Mouse (Mus musculus) liver, adult 2 months (tissue): Measurements from ENCODE around the gene Rint1. TPM values are rescaled to one million over a fixed set of nuclear protein-coding genes. Genes with fewer than 3 reads are reported as not detected.

Experiments used
- DNase-seq: peaks from one replicate; pipeline ENCODE4 v3.0.0-alpha.2; 2011; ENCODE audit warnings: low read depth, low spot score; ENCODE audit errors: extremely low read depth
- H3K27ac ChIP-seq: fragments of 200-500 bp; replicated peaks from 2 replicates; pipeline ENCODE4 v1.5.1; 2012; ENCODE audit warnings: low read depth, mild to moderate bottlenecking, control low read depth, inconsistent platforms, low read length; ENCODE audit not compliant: insufficient read depth
- H3K27me3 ChIP-seq: fragments of 200-500 bp; 2 replicates; pipeline ENCODE4 v1.6.1; 2012; ENCODE audit warnings: mild to moderate bottlenecking, moderate library complexity, low read length, inconsistent platforms; ENCODE audit not compliant: control insufficient read depth, insufficient read depth
- H3K36me3 ChIP-seq: fragments of 200-500 bp; 2 replicates; pipeline ENCODE4 v1.6.1; 2012; ENCODE audit warnings: low read length, inconsistent platforms; ENCODE audit not compliant: control insufficient read depth, insufficient read depth
- H3K4me1 ChIP-seq: fragments of 200-500 bp; 2 replicates; pipeline ENCODE4 v1.6.1; 2011; ENCODE audit warnings: low read length; ENCODE audit not compliant: control insufficient read depth, insufficient read depth
- H3K4me3 ChIP-seq: fragments of 200-500 bp; 2 replicates; pipeline ENCODE4 v1.5.1; 2011; ENCODE audit warnings: low read depth, mild to moderate bottlenecking, control low read depth, low read length, moderate library complexity; ENCODE audit not compliant: insufficient read depth
- H3K79me2 ChIP-seq: fragments of 200-500 bp; 2 replicates; pipeline ENCODE4 v1.6.1; 2012; ENCODE audit warnings: inconsistent platforms, mild to moderate bottlenecking, low read length, moderate library complexity; ENCODE audit not compliant: control insufficient read depth, insufficient read depth
- H3K9ac ChIP-seq: fragments of 200-500 bp; 2 replicates; pipeline ENCODE4 v1.6.1; 2012; ENCODE audit warnings: low read depth, mild to moderate bottlenecking, control low read depth, inconsistent platforms, low read length
- CTCF ChIP-seq: fragments of 200-500 bp; IDR thresholded peaks from 2 replicates; pipeline ENCODE4 v1.5.1; 2011; ENCODE audit warnings: low read depth, low read length, control low read depth
- POLR2A ChIP-seq: fragments of 200-500 bp; IDR thresholded peaks from 2 replicates; pipeline ENCODE4 v1.6.1; 2011; ENCODE audit warnings: low read length, control low read depth; ENCODE audit not compliant: insufficient read depth; ENCODE audit errors: extremely low read depth
- WGBS: fragments of 180-500 bp; shearing (Covaris S2); methylation state at CpG from one replicate; pipeline ENCODE4 v1.1.7; 2018; 5-methylcytosine and 5-hydroxymethylcytosine counted together
- polyA plus RNA-seq: library from polyadenylated mRNA; depleted of rRNA; stranded (reverse); fragments of >200 nt; gene quantifications from 2 replicates; pipeline ENCODE4 v1.2.3, GENCODE M21; 2012
- total RNA-seq: library from RNA; depleted of rRNA; stranded (reverse); fragments of >200 nt; gene quantifications from 2 replicates; pipeline ENCODE4 v1.2.3, GENCODE M21; 2014

Gene Rint1
- total and polyA plus RNA-seq, 2 experiments = 13.6 TPM

GRCm38 (mm10) chr5:23859896-23860295 lies 72.4 kb downstream of the Rint1 start:
- Histone ChIP-seq H3K27ac (no peak overlapping the region), H3K4me1 (no peaks in the 10 kb centered on the region), H3K79me2 (no peaks in the 10 kb centered on the region), H3K4me3 (no peak overlapping the region), H3K9ac (no peak overlapping the region), H3K27me3 (peaks cover 13% of the 10 kb centered on the region), H3K36me3 (no peaks in the 10 kb centered on the region)
- DNase-seq = no peak
- 89% methylated on average over 5 of the region's 5 CpGs for WGBS
- TF ChIP-seq CTCF (no peak), POLR2A (no peak)

- H3K27ac ChIP-seq = no peak overlapping the region
- H3K79me2 ChIP-seq = no peaks in the 10 kb centered on the region
- H3K27me3 ChIP-seq = peaks cover 6% of the 10 kb centered on the region; the same call in 1 of the 2 replicates
- no peak overlapping the region for H3K9ac ChIP-seq
- no peaks in the 10 kb centered on the region for H3K36me3 ChIP-seq
- TF ChIP-seq POLR2A = no peak
- TF ChIP-seq CTCF = no peak
- no peak overlapping the region for H3K4me3 ChIP-seq
- H3K4me1 ChIP-seq = no peaks in the 10 kb centered on the region
- WGBS = 94% methylated on average over 9 of the region's 9 CpGs
- DNase-seq = no peak
These were observed 74.2 kb downstream of the Rint1 start for GRCm38 (mm10) chr5:23861721-23862120.

DNA sequence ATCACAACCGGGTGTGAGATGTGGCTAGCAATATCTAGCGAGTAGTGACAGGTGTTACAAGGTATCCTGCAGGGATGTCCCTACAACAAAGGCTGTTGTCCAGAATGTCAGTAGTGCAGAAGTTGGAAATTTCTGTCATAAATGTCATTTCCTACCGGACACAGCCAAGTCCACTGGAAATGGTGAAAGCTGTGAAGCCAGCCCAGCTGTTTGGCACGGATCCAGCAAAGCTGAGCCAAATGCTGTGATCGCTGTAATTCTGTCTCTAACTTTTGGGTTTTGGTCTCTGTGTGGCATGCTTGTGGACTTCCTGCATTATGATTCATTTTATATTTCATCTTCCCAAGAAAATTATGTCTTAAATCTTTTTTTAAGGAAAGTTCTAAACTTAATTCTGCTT lies 74.8 kb downstream of the Rint1 start:
- Histone ChIP-seq H3K36me3 (no peaks in the 10 kb centered on the region), H3K79me2 (no peaks in the 10 kb centered on the region), H3K4me1 (no peaks in the 10 kb centered on the region), H3K4me3 (no peak overlapping the region), H3K27me3 (peaks cover 10% of the 10 kb centered on the region; the same call in 1 of the 2 replicates), H3K27ac (no peak overlapping the region), H3K9ac (no peak overlapping the region)
- DNase-seq = no peak
- WGBS = 38% methylated on average over 5 of the region's 5 CpGs
- TF ChIP-seq POLR2A = no peak

GRCm38 (mm10) chr5:23863166-23864053 lies 75.9 kb downstream of the Rint1 start:
- Histone ChIP-seq H3K79me2 (no peaks in the 10 kb centered on the region), H3K9ac (no peak overlapping the region), H3K27me3 (peaks cover 9% of the 10 kb centered on the region; the same call in 1 of the 2 replicates), H3K4me3 (no peak overlapping the region), H3K4me1 (no peaks in the 10 kb centered on the region), H3K27ac (no peak overlapping the region), H3K36me3 (no peaks in the 10 kb centered on the region)
- peak; percentile 91 for DNase-seq
- WGBS = 35% methylated on average over 7 of the region's 7 CpGs
- no peak for TF ChIP-seq POLR2A

- DNase-seq = no peak
- peaks cover 7% of the 10 kb centered on the region; the same call in 1 of the 2 replicates for H3K27me3 ChIP-seq
- H3K4me1 ChIP-seq = no peaks in the 10 kb centered on the region
- 85% methylated on average over 13 of the region's 13 CpGs for WGBS
- TF ChIP-seq POLR2A (no peak), CTCF (no peak)
- no peaks in the 10 kb centered on the region for H3K36me3 ChIP-seq
- H3K79me2 ChIP-seq = no peaks in the 10 kb centered on the region
- no peak overlapping the region for H3K9ac ChIP-seq
- H3K4me3 ChIP-seq = no peak overlapping the region
- no peak overlapping the region for H3K27ac ChIP-seq
These were observed 76.8 kb downstream of the Rint1 start for GRCm38 (mm10) chr5:23864054-23864965.
